Mouse (Mus musculus): ENCODE measurements around the gene Iqch. TPM values are rescaled to one million over a fixed set of nuclear protein-coding genes. Genes with fewer than 3 reads are reported as not detected.

Gene Iqch
- polyA plus RNA-seq, 1 experiment, result not detected

DNA sequence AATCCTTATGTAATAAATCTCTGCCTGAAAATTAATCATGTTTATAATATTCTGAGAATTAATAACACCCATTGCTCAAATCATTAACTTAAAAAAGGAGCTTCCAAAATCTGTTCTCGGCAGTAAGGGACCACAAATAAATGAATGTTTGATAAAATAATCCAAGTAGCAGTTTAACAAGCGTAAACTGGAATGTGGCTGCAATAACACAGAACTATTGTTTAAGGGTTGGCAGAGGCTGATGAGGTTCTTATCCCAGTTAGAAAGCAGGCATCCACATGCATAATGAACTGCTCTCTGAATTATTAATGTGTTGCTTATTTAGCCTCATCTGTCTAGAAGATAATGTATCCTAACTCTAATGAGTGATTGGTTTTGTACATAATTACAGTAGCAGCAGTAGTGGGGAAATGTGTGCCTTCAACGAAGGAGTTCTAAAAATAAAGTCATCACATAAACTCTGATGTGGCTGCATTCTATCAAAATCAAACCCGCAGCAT lies 151.7 kb downstream of the Iqch start:
- TF ChIP-seq GATA1 (IDR thresholded peaks at IDR 0.05; ENCODE audit: low read length) (no peak), TAL1 (IDR thresholded peaks at IDR 0.05; ENCODE audit: low read length) (no peak)
- H3K4me1 ChIP-seq (ENCODE audit: control insufficient read depth), result no peaks in the 10 kb centered on the region
- H3K4me3 ChIP-seq (replicated peaks), result no peak overlapping the region
- H3K27me3 ChIP-seq (ENCODE audit: control insufficient read depth), result no peaks in the 10 kb centered on the region
- H3K9me3 ChIP-seq (ENCODE audit: control insufficient read depth, low read length), result no peaks in the 10 kb centered on the region
- no peaks in the 10 kb centered on the region for H3K36me3 ChIP-seq (ENCODE audit: control insufficient read depth)

DNA sequence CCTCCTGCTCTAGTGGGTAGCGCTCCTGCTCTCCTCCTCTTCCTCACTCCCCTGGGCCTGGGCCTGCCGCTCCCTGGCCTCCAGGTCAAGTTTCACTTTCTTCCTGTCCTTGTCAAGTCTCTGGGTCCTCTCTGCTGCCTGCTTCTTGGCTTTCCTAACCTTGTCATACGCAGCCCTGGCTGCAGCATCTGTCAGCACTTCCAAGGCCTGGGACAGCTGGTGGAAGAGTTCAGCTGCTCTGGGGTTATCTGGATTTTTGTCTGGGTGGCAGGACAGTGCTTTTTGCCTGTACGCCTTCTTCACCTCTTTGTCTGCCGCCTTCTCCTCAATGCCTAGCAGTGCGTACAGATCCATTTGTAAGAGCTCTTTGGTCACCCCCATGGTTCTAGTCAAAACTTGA lies 158.6 kb downstream of the Iqch start:
- no peaks in the 10 kb centered on the region for H3K4me1 ChIP-seq (ENCODE audit: control insufficient read depth)
- H3K36me3 ChIP-seq (ENCODE audit: control insufficient read depth), result no peaks in the 10 kb centered on the region
- no peaks in the 10 kb centered on the region for H3K27me3 ChIP-seq (ENCODE audit: control insufficient read depth)
- H3K9me3 ChIP-seq (ENCODE audit: control insufficient read depth, low read length), result no peaks in the 10 kb centered on the region
- no peak for TF ChIP-seq TAL1 (IDR thresholded peaks at IDR 0.05; ENCODE audit: low read length)
- no peak for TF ChIP-seq GATA1 (IDR thresholded peaks at IDR 0.05; ENCODE audit: low read length)
- H3K4me3 ChIP-seq (replicated peaks), result no peak overlapping the region

DNA sequence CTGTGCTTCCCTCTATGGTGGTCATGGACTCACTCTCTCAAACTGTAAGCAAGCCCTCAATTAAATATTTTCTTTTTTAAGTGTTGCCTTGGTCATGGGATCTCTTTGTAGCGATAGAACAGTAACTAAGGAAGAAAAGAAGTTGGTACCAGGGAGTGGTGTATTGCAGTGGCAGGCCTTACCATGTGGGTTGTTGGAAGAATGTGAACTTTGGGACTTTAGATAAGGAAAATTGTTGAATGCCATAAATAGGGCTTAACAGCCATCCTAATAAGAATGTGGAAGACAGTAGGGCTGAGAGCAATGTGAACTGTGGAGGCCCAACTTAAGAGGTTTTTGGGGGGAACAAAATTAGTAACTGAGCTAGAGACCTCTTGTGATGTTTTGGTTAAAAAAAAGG lies 171.6 kb downstream of the Iqch start:
- Histone ChIP-seq H3K9me3 (ENCODE audit: control insufficient read depth, low read length) (no peaks in the 10 kb centered on the region), H3K4me3 (replicated peaks) (no peak overlapping the region), H3K36me3 (ENCODE audit: control insufficient read depth) (no peaks in the 10 kb centered on the region), H3K4me1 (ENCODE audit: control insufficient read depth) (no peaks in the 10 kb centered on the region), H3K27me3 (ENCODE audit: control insufficient read depth) (no peaks in the 10 kb centered on the region)
- TF ChIP-seq TAL1 (IDR thresholded peaks at IDR 0.05; ENCODE audit: low read length), result no peak
- TF ChIP-seq GATA1 (IDR thresholded peaks at IDR 0.05; ENCODE audit: low read length), result no peak

DNA sequence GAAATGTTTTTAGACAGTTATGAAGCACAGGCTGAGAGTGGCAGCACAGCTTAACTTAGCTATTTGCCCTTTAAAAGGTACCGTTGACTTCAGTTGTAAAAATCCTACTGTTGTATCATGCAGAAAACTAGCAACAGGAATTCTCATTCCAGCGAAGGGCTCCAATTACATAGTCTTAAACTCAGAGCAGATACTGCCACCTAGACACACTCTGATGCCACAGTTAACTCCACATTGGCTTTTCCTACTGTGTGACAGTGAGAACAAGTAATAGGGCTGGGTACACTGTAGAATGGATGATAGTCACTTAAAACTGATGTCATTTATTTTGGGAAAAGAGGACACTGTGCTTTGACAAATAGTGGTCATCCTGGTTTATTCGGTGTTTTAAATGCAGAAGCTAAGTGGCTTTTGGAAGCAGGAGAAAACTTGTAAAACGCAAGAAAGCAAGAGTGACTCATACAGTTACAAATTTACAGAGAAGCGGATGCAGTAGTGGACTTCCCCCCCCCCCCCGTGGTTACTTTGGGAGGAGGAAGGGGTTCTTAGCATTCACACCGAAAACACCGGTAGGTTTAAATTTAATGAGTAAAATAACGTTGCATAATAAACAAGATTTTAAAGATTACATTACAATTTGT lies 181.1 kb downstream of the Iqch start:
- H3K4me3 ChIP-seq (replicated peaks), result no peak overlapping the region
- H3K4me1 ChIP-seq (ENCODE audit: control insufficient read depth), result no peaks in the 10 kb centered on the region
- H3K36me3 ChIP-seq (ENCODE audit: control insufficient read depth), result no peaks in the 10 kb centered on the region
- no peaks in the 10 kb centered on the region for H3K9me3 ChIP-seq (ENCODE audit: control insufficient read depth, low read length)
- TF ChIP-seq TAL1 (IDR thresholded peaks at IDR 0.05; ENCODE audit: low read length), result no peak
- no peak for TF ChIP-seq GATA1 (IDR thresholded peaks at IDR 0.05; ENCODE audit: low read length)
- no peaks in the 10 kb centered on the region for H3K27me3 ChIP-seq (ENCODE audit: control insufficient read depth)

DNA sequence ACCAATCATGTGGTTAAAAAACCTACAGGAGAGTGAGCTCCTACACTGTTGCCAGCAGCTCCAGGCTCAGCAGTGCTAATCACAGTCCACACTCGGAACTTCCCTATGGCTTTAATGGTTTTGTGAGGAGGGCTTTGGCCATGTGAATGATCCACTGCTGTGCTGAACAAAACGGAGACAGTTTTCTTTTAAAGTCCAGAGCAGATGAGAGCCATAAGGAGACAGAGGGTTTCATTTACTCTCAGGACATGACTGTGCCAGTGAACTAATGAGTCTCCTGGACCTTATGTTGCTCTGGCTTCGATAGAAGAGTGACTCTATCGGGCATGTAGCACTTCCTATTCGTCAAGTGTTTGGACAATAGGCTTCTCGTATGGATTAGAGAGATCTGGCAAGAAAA lies 181.9 kb downstream of the Iqch start:
- Histone ChIP-seq H3K27me3 (ENCODE audit: control insufficient read depth) (no peaks in the 10 kb centered on the region), H3K36me3 (ENCODE audit: control insufficient read depth) (no peaks in the 10 kb centered on the region), H3K4me1 (ENCODE audit: control insufficient read depth) (no peaks in the 10 kb centered on the region), H3K9me3 (ENCODE audit: control insufficient read depth, low read length) (no peaks in the 10 kb centered on the region), H3K4me3 (replicated peaks) (no peak overlapping the region)
- no peak for TF ChIP-seq GATA1 (IDR thresholded peaks at IDR 0.05; ENCODE audit: low read length)
- no peak for TF ChIP-seq TAL1 (IDR thresholded peaks at IDR 0.05; ENCODE audit: low read length)

DNA sequence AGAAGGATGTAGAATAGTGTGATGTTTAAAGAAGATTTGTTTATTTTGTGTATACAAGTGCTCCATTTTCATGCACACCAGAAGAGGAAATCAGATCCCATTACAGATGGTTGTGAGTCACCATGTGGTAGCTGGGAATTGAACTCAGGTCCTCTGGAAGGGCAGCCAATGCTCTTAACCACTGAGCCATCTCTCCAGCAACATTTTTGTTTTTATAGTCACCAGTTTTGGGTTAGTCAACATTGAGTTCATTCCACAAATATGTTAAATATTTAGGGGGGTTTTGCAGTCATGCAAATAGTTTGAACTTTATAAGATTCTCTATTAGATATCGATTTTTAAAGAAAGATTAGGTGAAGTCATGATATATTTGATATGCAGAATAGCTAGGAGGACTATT lies 202.1 kb downstream of the Iqch start:
- TF ChIP-seq GATA1 (IDR thresholded peaks at IDR 0.05; ENCODE audit: low read length), result no peak
- no peak for TF ChIP-seq TAL1 (IDR thresholded peaks at IDR 0.05; ENCODE audit: low read length)
- no peaks in the 10 kb centered on the region for H3K27me3 ChIP-seq (ENCODE audit: control insufficient read depth)
- H3K36me3 ChIP-seq (ENCODE audit: control insufficient read depth), result peaks cover 2% of the 10 kb centered on the region
- H3K4me3 ChIP-seq (replicated peaks), result no peak overlapping the region
- H3K4me1 ChIP-seq (ENCODE audit: control insufficient read depth), result peaks cover 27% of the 10 kb centered on the region
- no peaks in the 10 kb centered on the region for H3K9me3 ChIP-seq (ENCODE audit: control insufficient read depth, low read length)

DNA sequence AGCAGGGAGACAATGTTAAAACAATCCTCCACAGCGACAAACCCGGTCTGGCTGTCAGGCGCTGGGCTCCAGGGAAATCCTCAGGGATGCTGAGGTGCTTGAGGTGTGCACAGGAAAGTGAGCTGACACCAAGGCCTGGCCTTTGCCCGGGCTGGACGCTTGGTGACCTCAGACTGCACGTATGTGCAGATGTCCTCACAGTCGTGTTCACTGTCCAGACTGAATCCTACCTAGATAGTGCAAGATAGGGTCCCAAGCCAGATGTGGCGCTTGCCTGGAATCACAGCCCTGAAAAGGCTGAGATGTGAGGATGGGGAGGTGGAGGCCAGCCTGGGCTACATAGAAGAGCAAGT lies 202.9 kb downstream of the Iqch start:
- Histone ChIP-seq H3K27me3 (ENCODE audit: control insufficient read depth) (no peaks in the 10 kb centered on the region), H3K36me3 (ENCODE audit: control insufficient read depth) (peaks cover 2% of the 10 kb centered on the region), H3K9me3 (ENCODE audit: control insufficient read depth, low read length) (no peaks in the 10 kb centered on the region), H3K4me3 (replicated peaks) (peak overlapping the region; percentile 97), H3K4me1 (ENCODE audit: control insufficient read depth) (peaks cover 27% of the 10 kb centered on the region)
- TF ChIP-seq GATA1 (IDR thresholded peaks at IDR 0.05; ENCODE audit: low read length), result no peak
- TF ChIP-seq TAL1 (IDR thresholded peaks at IDR 0.05; ENCODE audit: low read length), result no peak

DNA sequence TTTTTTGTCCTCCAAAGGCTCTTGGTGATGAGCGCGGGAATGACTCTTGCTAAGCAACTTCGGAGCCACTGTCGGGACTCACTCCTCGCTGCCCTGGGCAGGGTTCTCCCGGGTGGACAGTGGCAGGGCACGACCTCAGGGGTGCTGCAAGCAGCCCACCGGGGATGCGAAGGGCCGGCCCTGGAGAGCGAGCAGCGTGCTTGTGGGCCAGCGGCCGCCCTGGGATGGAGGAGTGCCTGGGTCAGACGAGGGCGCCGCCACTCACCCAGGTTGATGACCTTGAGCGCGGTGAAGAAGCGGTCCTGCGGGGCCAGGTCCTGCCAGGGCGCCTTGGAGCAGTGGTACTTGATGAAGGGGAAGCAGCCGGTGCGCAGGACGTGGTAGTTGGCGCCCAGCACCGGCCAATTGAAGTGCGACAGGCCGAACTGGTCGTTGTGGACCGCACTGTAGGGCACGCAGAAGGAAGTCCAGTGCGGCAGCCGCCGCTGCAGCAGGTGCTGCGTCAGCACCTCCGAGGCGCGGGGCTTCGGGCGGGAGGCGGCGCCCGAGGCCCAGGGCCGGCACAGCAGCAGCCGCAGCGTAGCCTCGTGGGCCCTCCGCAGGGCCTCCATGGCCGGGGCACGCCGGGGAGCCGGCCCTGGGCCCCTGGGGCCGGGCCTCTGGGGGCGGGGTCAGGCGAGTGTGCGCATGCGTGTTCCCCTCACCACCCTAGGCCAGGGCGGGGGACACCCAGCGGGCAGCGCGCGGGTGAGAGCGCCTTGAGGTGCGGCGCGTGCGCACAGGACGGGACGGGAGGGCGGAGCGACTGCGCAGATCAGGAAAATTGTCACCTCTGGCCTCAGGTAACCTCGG lies 203.5 kb downstream of the Iqch start, which contains the start of gene 2300009A05Rik:
Gene 2300009A05Rik, minus strand, starts transcription at position 636 of the 852 bp plus-strand sequence.
- no peaks in the 10 kb centered on the region for H3K27me3 ChIP-seq (ENCODE audit: control insufficient read depth)
- no peaks in the 10 kb centered on the region for H3K9me3 ChIP-seq (ENCODE audit: control insufficient read depth, low read length)
- H3K4me1 ChIP-seq (ENCODE audit: control insufficient read depth), result peaks cover 27% of the 10 kb centered on the region
- H3K4me3 ChIP-seq (replicated peaks), result peak within 1 kb of the TSS; percentile 97
- peaks cover 2% of the 10 kb centered on the region for H3K36me3 ChIP-seq (ENCODE audit: control insufficient read depth)
- no peak for TF ChIP-seq GATA1 (IDR thresholded peaks at IDR 0.05; ENCODE audit: low read length)
- no peak for TF ChIP-seq TAL1 (IDR thresholded peaks at IDR 0.05; ENCODE audit: low read length)

DNA sequence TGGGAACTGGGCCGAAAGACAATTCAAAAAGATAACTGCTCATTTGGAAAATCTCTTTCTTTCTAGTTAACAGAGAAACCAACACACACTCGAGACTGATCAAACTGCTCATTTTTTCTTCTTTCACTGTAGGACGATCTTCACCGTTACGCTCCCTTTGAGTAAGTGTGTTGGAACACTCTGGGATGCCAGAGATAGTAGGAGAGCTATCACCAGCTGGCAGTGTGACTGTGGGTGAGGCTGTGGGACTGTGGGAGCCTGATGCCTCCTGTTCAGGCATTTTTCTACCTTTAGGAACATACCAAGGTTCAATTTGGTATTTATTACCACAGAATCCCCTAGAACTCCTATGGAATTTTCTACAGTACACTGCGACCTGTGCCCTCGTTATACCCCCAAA lies 206.7 kb downstream of the Iqch start:
- TF ChIP-seq TAL1 (IDR thresholded peaks at IDR 0.05; ENCODE audit: low read length) (no peak), GATA1 (IDR thresholded peaks at IDR 0.05; ENCODE audit: low read length) (no peak)
- peaks cover 2% of the 10 kb centered on the region for H3K36me3 ChIP-seq (ENCODE audit: control insufficient read depth)
- no peak overlapping the region for H3K4me3 ChIP-seq (replicated peaks)
- no peaks in the 10 kb centered on the region for H3K27me3 ChIP-seq (ENCODE audit: control insufficient read depth)
- no peaks in the 10 kb centered on the region for H3K9me3 ChIP-seq (ENCODE audit: control insufficient read depth, low read length)
- peaks cover 27% of the 10 kb centered on the region for H3K4me1 ChIP-seq (ENCODE audit: control insufficient read depth)

Measured in erythroblast, embryonic 14.5 days (primary cell).